Mouse (Mus musculus) bone marrow, adult 2 months (tissue): ENCODE data around the gene Itga5. TPM values are rescaled to one million over a fixed set of nuclear protein-coding genes. Genes with fewer than 3 reads are reported as not detected.

Experiments
- H3K27ac ChIP-seq: fragments of 200-500 bp; 2 replicates; pipeline ENCODE4 v1.5.1; 2012; ENCODE audit warnings: low read depth, mild to moderate bottlenecking, control low read depth, inconsistent platforms, low read length; ENCODE audit not compliant: control insufficient read depth, poor library complexity, insufficient read depth
- H3K4me1 ChIP-seq: fragments of 200-500 bp; 2 replicates; pipeline ENCODE4 v1.6.1; 2011; ENCODE audit warnings: low read length; ENCODE audit not compliant: control insufficient read depth, insufficient read depth
- H3K4me3 ChIP-seq: fragments of 200-500 bp; replicated peaks from 2 replicates; pipeline ENCODE3; 2011; ENCODE audit warnings: mild to moderate bottlenecking, low read depth, low read length, control low read depth; ENCODE audit not compliant: control insufficient read depth
- CTCF ChIP-seq: fragments of 200-500 bp; IDR thresholded peaks from 2 replicates; pipeline ENCODE4 v1.5.1; 2011; ENCODE audit warnings: low read length, control low read depth; ENCODE audit not compliant: control insufficient read depth, insufficient read depth
- POLR2A ChIP-seq: fragments of 200-500 bp; IDR thresholded peaks from 2 replicates; pipeline ENCODE4 v1.6.1; 2011; ENCODE audit warnings: low read depth, mild to moderate bottlenecking, control low read depth, low read length, borderline replicate concordance; ENCODE audit not compliant: control insufficient read depth
- WGBS: fragments of 180-500 bp; shearing (Covaris S2); methylation state at CpG from one replicate; pipeline ENCODE4 v1.1.7; 2018; 5-methylcytosine and 5-hydroxymethylcytosine counted together
- polyA plus RNA-seq: library from polyadenylated mRNA; stranded (reverse); fragments of >200 nt; gene quantifications from 2 replicates; pipeline ENCODE4 v1.2.4, GENCODE M21; 2011; ENCODE audit warnings: low replicate concordance; ENCODE audit not compliant: missing spikeins, insufficient read depth, insufficient read length

The Itga5 gene
- polyA plus RNA-seq, 1 experiment = 23.1 TPM

- Histone ChIP-seq H3K4me1 (no peaks in the 10 kb centered on the region), H3K4me3 (no peak overlapping the region), H3K27ac (no peak overlapping the region)
- no peak for TF ChIP-seq POLR2A
- TF ChIP-seq CTCF = no peak
- 34% methylated on average over 5 of the region's 5 CpGs for WGBS
Measured at GRCm38 (mm10) chr15:103295851-103296250, 70.7 kb downstream of the Itga5 start.

DNA sequence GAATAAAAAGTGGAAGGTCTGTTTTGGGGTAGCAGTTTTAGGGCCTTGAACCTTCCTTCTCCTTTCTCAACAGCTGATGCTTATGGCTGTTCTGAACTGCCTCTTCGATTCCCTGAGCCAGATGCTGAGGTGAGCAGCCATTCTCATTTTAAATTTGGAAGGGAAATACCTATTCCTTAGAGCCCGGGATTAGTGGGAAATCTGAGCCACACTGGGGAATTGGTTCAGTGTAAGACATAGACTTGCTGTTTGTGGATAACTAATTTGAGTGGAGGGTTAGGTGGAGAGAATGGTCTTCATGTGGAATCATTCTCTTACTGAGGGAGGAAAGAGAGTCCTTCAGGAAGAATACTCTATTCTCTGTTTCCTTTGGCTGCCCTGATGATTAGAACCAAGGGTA lies 71.9 kb downstream of the Itga5 start:
- H3K4me1 ChIP-seq = no peaks in the 10 kb centered on the region
- TF ChIP-seq CTCF (no peak), POLR2A (no peak)
- WGBS = 67% methylated on average over 2 of the region's 2 CpGs
- H3K27ac ChIP-seq = no peak overlapping the region
- no peak overlapping the region for H3K4me3 ChIP-seq

Other genes with a start within 250 kb of the Itga5 start
- 3.0 and 3.9 TPM in 2 replicates for gene Smug1, start 199.7 kb downstream of the Itga5 start, polyA plus RNA-seq
- gene Cbx5, start 126.9 kb downstream of the Itga5 start, polyA plus RNA-seq = 178 and 226 TPM in 2 replicates
- 406 and 641 TPM in 2 replicates for gene Hnrnpa1, start 126.3 kb downstream of the Itga5 start, polyA plus RNA-seq
- gene Nfe2, start 108.4 kb downstream of the Itga5 start, polyA plus RNA-seq = 218 and 304 TPM in 2 replicates
- gene Copz1, start 94.0 kb downstream of the Itga5 start, polyA plus RNA-seq = 146 and 155 TPM in 2 replicates
- 1.5 and 2.3 TPM in 2 replicates for gene Gpr84, start 56.2 kb downstream of the Itga5 start, polyA plus RNA-seq
- 9.8 and 12.7 TPM in 2 replicates for gene Zfp385a, start 26.7 kb downstream of the Itga5 start, polyA plus RNA-seq
- gene Gtsf1, start 63.7 kb upstream of the Itga5 start, polyA plus RNA-seq = 2.9 TPM in 1 of 2 replicates, not detected in the other
- not detected in 2 replicates for gene Gtsf2, start 81.7 kb upstream of the Itga5 start, polyA plus RNA-seq
- 32.0 and 65.9 TPM in 2 replicates for gene Nckap1l, start 87.0 kb upstream of the Itga5 start, polyA plus RNA-seq
- gene Pde1b, start 136.3 kb upstream of the Itga5 start, polyA plus RNA-seq = 15.2 and 32.6 TPM in 2 replicates
- 3.0 TPM in 1 of 2 replicates, not detected in the other for gene Ppp1r1a, start 171.2 kb upstream of the Itga5 start, polyA plus RNA-seq
- not detected in 2 replicates for gene Glycam1, start 198.3 kb upstream of the Itga5 start, polyA plus RNA-seq